Mouse (Mus musculus) spleen, adult 2 months (tissue): ENCODE data around the gene Cnst. TPM values are rescaled to one million over a fixed set of nuclear protein-coding genes. Genes with fewer than 3 reads are reported as not detected.
A peak's percentile ranks its signal among the peaks of the same experiment; 100 is the strongest.

Experiments
- DNase-seq, 2 experiments: peaks; one replicate each; pipeline versions ENCODE4 v3.0.0 to v3.0.0-alpha.2; 2012 to 2021; ENCODE audit warnings: low spot score in 2 of 2, low read depth in 1 of 2
- H3K27ac ChIP-seq: fragments of 200-500 bp; 2 replicates; pipeline ENCODE4 v1.5.1; 2012; ENCODE audit warnings: low read length, inconsistent platforms; ENCODE audit not compliant: insufficient read depth
- H3K27me3 ChIP-seq: fragments of 200-500 bp; 2 replicates; pipeline ENCODE4 v1.6.1; 2012; ENCODE audit warnings: mild to moderate bottlenecking, moderate library complexity, low read length, inconsistent platforms; ENCODE audit not compliant: control insufficient read depth, insufficient read depth
- H3K36me3 ChIP-seq: fragments of 200-500 bp; 2 replicates; pipeline ENCODE4 v1.6.1; 2012; ENCODE audit warnings: mild to moderate bottlenecking, low read length, inconsistent platforms; ENCODE audit not compliant: control insufficient read depth, insufficient read depth
- H3K4me1 ChIP-seq: fragments of 200-500 bp; 2 replicates; pipeline ENCODE4 v1.6.1; 2011; ENCODE audit warnings: inconsistent platforms; ENCODE audit not compliant: control insufficient read depth, insufficient read depth, insufficient read length
- H3K4me3 ChIP-seq: fragments of 200-500 bp; 2 replicates; pipeline ENCODE4 v1.5.1; 2011; ENCODE audit warnings: mild to moderate bottlenecking, inconsistent platforms; ENCODE audit not compliant: insufficient read depth, insufficient read length; ENCODE audit errors: extremely low read depth
- CTCF ChIP-seq: fragments of 200-500 bp; IDR thresholded peaks from 2 replicates; pipeline ENCODE4 v1.5.1; 2011; ENCODE audit warnings: mild to moderate bottlenecking, inconsistent platforms; ENCODE audit not compliant: insufficient read depth, insufficient read length, insufficient replicate concordance; ENCODE audit errors: extremely low read depth
- POLR2A ChIP-seq: fragments of 200-500 bp; IDR thresholded peaks from 2 replicates; pipeline ENCODE4 v1.6.1; 2011; ENCODE audit warnings: low read depth, low read length, inconsistent platforms
- WGBS: fragments of 180-500 bp; shearing (Covaris S2); methylation state at CpG from one replicate; pipeline ENCODE4 v1.1.7; 2018; 5-methylcytosine and 5-hydroxymethylcytosine counted together
- polyA plus RNA-seq: library from polyadenylated mRNA; depleted of rRNA; stranded (reverse); fragments of >200 nt; gene quantifications from 2 replicates; pipeline ENCODE4 v1.2.3, GENCODE M21; 2012

Gene Cnst
- polyA plus RNA-seq, 1 experiment, result 7.2 TPM

DNA sequence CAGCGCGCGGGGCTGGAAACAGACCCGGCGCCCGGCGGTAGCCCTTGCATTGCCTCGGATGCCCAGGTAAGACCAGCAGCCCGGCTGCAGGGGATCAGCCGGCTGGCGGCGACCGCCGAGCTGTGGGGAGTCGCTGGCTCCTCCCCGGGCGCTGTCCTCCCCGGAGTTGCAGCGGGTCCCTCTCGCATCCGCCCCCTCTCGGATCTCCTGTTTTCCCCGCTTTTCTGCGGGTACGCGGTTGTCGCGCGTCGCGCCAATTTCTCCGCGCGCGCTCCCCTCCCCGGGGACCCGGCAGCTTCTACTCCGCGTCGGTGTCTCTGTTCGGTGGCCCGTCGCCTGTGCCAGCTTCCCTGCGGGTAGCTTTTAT lies 364 bp downstream of the Cnst start:
- no peaks in the 10 kb centered on the region for H3K27me3 ChIP-seq
- no peak for DNase-seq
- WGBS, result under 1% methylated on average over 44 of the region's 44 CpGs
- no peak for TF ChIP-seq CTCF
- TF ChIP-seq POLR2A, result no peak
- no peaks in the 10 kb centered on the region for H3K36me3 ChIP-seq
- H3K4me3 ChIP-seq, result peak overlapping the region; percentile 85
- H3K4me1 ChIP-seq, result no peaks in the 10 kb centered on the region; the same call in 1 of the 2 replicates
- H3K27ac ChIP-seq, result peak overlapping the region; percentile 88

DNA sequence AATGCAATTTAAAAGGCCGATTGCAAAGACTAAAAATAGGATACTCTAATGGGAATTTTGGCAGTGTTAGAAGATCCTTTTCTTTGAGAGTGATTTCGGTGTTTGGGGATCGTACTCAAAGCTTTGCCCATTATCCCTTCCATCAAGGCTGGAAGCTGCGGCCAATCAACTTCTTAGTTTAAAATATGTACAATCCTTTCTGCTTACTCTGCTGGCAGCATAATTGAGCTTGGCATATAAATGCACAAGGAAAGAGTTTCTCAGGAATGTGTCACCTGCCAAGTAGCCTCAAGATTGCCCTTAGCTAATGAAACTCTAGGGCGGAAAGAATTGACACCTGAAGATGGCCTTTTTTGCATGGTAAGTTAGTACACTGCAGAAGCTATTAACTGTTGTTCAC lies 1.0 kb downstream of the Cnst start:
- no peak for TF ChIP-seq CTCF
- TF ChIP-seq POLR2A, result no peak
- H3K27ac ChIP-seq, result no peak overlapping the region
- H3K27me3 ChIP-seq, result no peaks in the 10 kb centered on the region
- 26% methylated on average over 5 of the region's 5 CpGs for WGBS
- no peaks in the 10 kb centered on the region for H3K36me3 ChIP-seq
- DNase-seq, result no peak
- H3K4me1 ChIP-seq, result no peaks in the 10 kb centered on the region; the same call in 1 of the 2 replicates
- H3K4me3 ChIP-seq, result peak overlapping the region; percentile 85; the same call in 1 of the 2 replicates

DNA sequence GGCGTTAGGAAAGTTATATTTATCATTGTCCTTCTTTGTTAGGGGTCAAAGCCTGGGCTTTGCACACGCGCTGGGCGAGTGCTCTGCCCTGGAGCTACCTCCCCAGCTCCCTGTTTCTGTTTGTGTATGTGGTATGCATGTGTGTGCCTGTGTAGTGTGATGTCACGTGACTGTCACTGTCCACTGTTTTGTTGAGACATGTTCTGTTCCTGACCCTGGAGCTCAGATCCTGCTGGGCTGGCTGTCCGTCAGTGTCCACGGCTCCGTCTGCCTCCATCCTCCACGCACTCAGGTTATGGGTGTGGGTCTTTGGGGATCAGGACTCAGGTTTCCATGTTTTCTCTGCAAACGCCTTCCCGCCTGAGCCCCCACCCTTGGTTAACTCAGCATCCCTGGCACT lies 2.0 kb downstream of the Cnst start:
- H3K27ac ChIP-seq, result no peak overlapping the region
- no peak for DNase-seq
- no peak for TF ChIP-seq POLR2A
- TF ChIP-seq CTCF, result no peak
- H3K4me1 ChIP-seq, result no peaks in the 10 kb centered on the region; the same call in 1 of the 2 replicates
- 93% methylated on average over 11 of the region's 11 CpGs for WGBS
- no peaks in the 10 kb centered on the region for H3K27me3 ChIP-seq
- no peak overlapping the region for H3K4me3 ChIP-seq
- no peaks in the 10 kb centered on the region for H3K36me3 ChIP-seq

DNA sequence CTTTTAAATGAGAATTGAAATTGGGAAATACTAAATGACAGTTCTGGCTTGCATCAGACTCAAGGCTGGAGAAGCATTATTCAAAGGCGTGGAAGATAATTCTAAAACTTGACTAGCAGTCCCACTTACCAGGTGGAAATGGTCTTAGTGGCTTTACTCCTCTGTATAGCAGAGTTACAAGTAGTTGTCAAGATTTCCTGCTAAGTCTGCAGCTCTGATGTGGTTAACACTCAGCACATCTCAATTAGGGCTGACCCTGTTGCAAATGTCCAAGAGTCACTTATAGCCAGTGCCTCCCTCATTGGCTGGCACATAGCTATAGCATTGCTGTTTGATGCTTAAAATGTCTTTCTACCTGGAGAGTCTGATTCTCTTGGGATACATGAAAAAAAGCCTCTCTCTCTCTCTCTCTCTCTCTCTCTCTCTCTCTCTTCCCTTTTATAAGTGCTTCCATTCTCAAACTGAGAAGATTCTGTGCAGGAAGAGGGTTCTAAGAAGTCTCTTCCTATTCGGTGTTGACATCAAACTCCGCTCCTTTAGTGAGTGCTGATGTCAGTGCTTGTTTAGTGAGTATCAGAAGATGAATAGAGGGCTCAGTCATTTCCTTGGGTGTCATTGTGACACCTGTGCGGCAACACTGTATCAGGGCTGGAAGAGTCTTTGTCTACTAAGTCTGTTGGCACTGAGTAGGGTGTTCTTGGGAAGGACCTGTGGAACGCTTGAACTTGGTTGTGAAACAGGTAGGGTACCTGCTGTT lies 3.0 kb downstream of the Cnst start:
- peak overlapping the region; percentile 38 for H3K27ac ChIP-seq
- DNase-seq, result peak in 1 of 2 experiments; percentile 26
- TF ChIP-seq CTCF (no peak), POLR2A (no peak)
- H3K4me1 ChIP-seq, result no peaks in the 10 kb centered on the region; the same call in 1 of the 2 replicates
- no peaks in the 10 kb centered on the region for H3K36me3 ChIP-seq
- H3K4me3 ChIP-seq, result no peak overlapping the region
- no peaks in the 10 kb centered on the region for H3K27me3 ChIP-seq
- 75% methylated on average over 5 of the region's 5 CpGs for WGBS

DNA sequence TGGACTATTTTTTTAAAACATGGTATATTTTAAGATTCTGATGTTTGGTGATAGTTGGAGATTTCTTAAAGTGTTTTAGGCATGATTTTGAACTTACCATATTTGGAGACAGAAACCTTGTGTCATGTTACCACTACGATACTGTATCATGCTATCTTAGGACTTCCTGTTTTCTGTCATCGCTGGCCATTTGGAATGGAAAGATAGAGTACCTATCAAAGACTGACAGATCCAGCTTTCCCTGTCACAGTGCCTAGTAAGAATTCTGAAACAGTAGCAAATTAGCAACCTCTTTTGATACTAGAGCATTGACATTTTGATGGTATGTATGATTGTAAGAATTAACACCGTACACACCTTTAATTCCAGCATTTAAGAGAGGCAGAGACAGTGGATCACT lies 5.2 kb downstream of the Cnst start:
- WGBS, result 35% methylated on average over 3 of the region's 3 CpGs
- Histone ChIP-seq H3K4me1 (no peaks in the 10 kb centered on the region), H3K27me3 (no peaks in the 10 kb centered on the region), H3K36me3 (no peaks in the 10 kb centered on the region), H3K4me3 (no peak overlapping the region), H3K27ac (no peak overlapping the region)
- DNase-seq, result no peak
- TF ChIP-seq POLR2A, result no peak
- TF ChIP-seq CTCF, result no peak

DNA sequence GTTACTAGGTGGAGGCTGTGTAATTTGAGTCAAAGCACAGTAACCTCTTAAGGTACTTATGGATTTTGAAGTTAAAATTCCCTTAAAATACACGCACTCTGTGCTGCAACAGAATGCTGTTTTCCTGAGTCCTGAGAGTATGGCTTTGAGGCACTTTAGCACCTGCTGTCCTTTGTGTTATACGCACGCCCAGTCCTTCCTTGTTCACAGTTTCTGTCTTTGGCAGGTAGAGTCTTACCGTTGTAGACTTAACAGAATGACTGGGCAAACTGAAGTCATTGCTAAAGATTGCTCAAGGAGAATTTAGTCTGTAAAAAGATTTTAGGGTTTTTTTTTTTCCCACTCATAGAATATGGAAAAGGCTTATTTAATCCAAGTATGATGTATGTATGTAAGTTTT lies 5.8 kb downstream of the Cnst start:
- TF ChIP-seq CTCF (no peak), POLR2A (no peak)
- no peaks in the 10 kb centered on the region for H3K36me3 ChIP-seq
- no peak overlapping the region for H3K4me3 ChIP-seq
- H3K27me3 ChIP-seq, result no peaks in the 10 kb centered on the region
- no peak for DNase-seq
- no peaks in the 10 kb centered on the region for H3K4me1 ChIP-seq
- no peak overlapping the region for H3K27ac ChIP-seq
- WGBS, result 76% methylated on average over 4 of the region's 4 CpGs

DNA sequence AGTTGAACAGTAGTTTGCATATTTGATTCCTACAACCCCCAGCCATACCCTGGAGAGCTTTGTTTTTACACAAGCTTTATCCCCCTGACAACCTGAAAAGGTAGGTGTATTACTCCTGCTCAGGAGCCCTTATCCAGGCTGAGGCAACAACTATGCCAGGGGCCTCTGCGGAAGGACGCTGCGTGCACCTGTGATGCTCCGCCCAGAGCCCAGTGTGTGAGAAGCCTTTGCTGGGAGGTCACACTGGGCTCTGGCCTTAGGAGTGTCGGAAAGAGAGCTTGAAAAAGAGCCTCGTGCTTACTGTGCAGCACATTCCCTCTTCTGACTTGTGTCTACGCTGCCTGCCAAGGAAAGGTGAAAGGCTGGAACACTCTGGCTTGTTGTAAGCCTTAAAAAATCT lies 6.6 kb downstream of the Cnst start:
- 89% methylated on average over 7 of the region's 7 CpGs for WGBS
- Histone ChIP-seq H3K27ac (no peak overlapping the region), H3K4me3 (no peak overlapping the region), H3K27me3 (no peaks in the 10 kb centered on the region), H3K36me3 (no peaks in the 10 kb centered on the region), H3K4me1 (no peaks in the 10 kb centered on the region)
- TF ChIP-seq CTCF (no peak), POLR2A (no peak)
- no peak for DNase-seq
